Mouse (Mus musculus): ENCODE results near the gene Gm21119. TPM values are rescaled to one million over a fixed set of nuclear protein-coding genes. Genes with fewer than 3 reads are reported as not detected.
"Not testable (repeated sequence)": the region's sequence is repeated elsewhere in the genome, so short reads cannot be mapped to it uniquely, and the experiment has no call there.

Gene Gm21119
- total RNA-seq (2021): under 1 TPM; 0.33 to 0.51 TPM
- long read RNA-seq, experiment 1: 0 reads
- long read RNA-seq, experiment 2: 0 reads

- intact Hi-C loops (cut with DNase I); DNase-seq; H3K4me3 ChIP-seq; H3K27ac ChIP-seq: not testable (repeated sequence)
Observed at GRCm38 (mm10) chr8:20614619-20615018, at the start of gene Gm21119. Gene Gm21119 (plus strand): TSS chr8:20614919.

GRCm38 (mm10) chr8:20566753-20567152 lies 48.0 kb upstream of the Gm21119 start:
- H3K4me3 ChIP-seq; DNase-seq; intact Hi-C loops (cut with DNase I); H3K27ac ChIP-seq: not testable (repeated sequence)

- intact Hi-C loops (cut with DNase I); DNase-seq; H3K27ac ChIP-seq; H3K4me3 ChIP-seq: not testable (repeated sequence)
Observed at GRCm38 (mm10) chr8:20581081-20581480, 33.6 kb upstream of the Gm21119 start.

GRCm38 (mm10) chr8:20582772-20583171 lies 31.9 kb upstream of the Gm21119 start:
- H3K27ac ChIP-seq; H3K4me3 ChIP-seq; DNase-seq; intact Hi-C loops (cut with DNase I): not testable (repeated sequence)

- H3K4me3 ChIP-seq; intact Hi-C loops (cut with DNase I); H3K27ac ChIP-seq; DNase-seq: not testable (repeated sequence)
- peak; percentile 13 for TF ChIP-seq CTCF (IDR thresholded peaks at IDR 0.05)
Observed at GRCm38 (mm10) chr8:20588268-20589177, 26.2 kb upstream of the Gm21119 start.

- H3K4me3 ChIP-seq; intact Hi-C loops (cut with DNase I); H3K27ac ChIP-seq; DNase-seq: not testable (repeated sequence)
Observed at GRCm38 (mm10) chr8:20589178-20589539, 25.6 kb upstream of the Gm21119 start.

GRCm38 (mm10) chr8:20590117-20590997 lies 24.4 kb upstream of the Gm21119 start:
- peak; percentile 27 for DNase-seq
- H3K4me3 ChIP-seq; intact Hi-C loops (cut with DNase I); H3K27ac ChIP-seq: not testable (repeated sequence)

- DNase-seq; H3K27ac ChIP-seq; H3K4me3 ChIP-seq; intact Hi-C loops (cut with DNase I): not testable (repeated sequence)
Observed at GRCm38 (mm10) chr8:20591002-20591401, 23.7 kb upstream of the Gm21119 start.

- DNase-seq; H3K4me3 ChIP-seq; intact Hi-C loops (cut with DNase I); H3K27ac ChIP-seq: not testable (repeated sequence)
Observed at GRCm38 (mm10) chr8:20592732-20593272, 21.9 kb upstream of the Gm21119 start.

- H3K4me3 ChIP-seq; intact Hi-C loops (cut with DNase I); H3K27ac ChIP-seq: not testable (repeated sequence)
- DNase-seq: peak; percentile 48
Observed at GRCm38 (mm10) chr8:20593841-20594240, 20.9 kb upstream of the Gm21119 start.

- intact Hi-C loops (cut with DNase I); H3K4me3 ChIP-seq; H3K27ac ChIP-seq; DNase-seq: not testable (repeated sequence)
Observed at GRCm38 (mm10) chr8:20596081-20596841, 18.5 kb upstream of the Gm21119 start.

GRCm38 (mm10) chr8:20596842-20597708 lies 17.6 kb upstream of the Gm21119 start:
- H3K27ac ChIP-seq; intact Hi-C loops (cut with DNase I); H3K4me3 ChIP-seq: not testable (repeated sequence)
- peak; percentile 65 for DNase-seq

GRCm38 (mm10) chr8:20598300-20599170 lies 16.2 kb upstream of the Gm21119 start:
- DNase-seq; intact Hi-C loops (cut with DNase I); H3K27ac ChIP-seq; H3K4me3 ChIP-seq: not testable (repeated sequence)

- H3K27ac ChIP-seq; DNase-seq; intact Hi-C loops (cut with DNase I); H3K4me3 ChIP-seq: not testable (repeated sequence)
Observed at GRCm38 (mm10) chr8:20599350-20599749, 15.4 kb upstream of the Gm21119 start.

- intact Hi-C loops (cut with DNase I); DNase-seq; H3K4me3 ChIP-seq; H3K27ac ChIP-seq: not testable (repeated sequence)
Observed at GRCm38 (mm10) chr8:20610856-20611255, 3.9 kb upstream of the Gm21119 start.

Measured in gastrocnemius, adult 2 months (tissue).